Mouse (Mus musculus) hematopoietic stem cell, adult 5-6 weeks (primary cell): ENCODE results near the gene Il31. TPM values are rescaled to one million over a fixed set of nuclear protein-coding genes. Genes with fewer than 3 reads are reported as not detected.

ENCODE experiments used
- ATAC-seq, 2 experiments: fragments of 125-278 bp in 1 of 2; replicated peaks in 1 of 2; 2 replicates each; pipeline ENCODE4 v1.8.0; 2016 to 2017; ENCODE audit warnings: inconsistent platforms in 2 of 2, mild to moderate bottlenecking in 2 of 2, moderate number of reproducible peaks in 2 of 2, low read depth in 1 of 2, moderate TSS enrichment in 1 of 2; ENCODE audit not compliant: low FRiP score in 2 of 2, poor library complexity in 2 of 2, severe bottlenecking in 2 of 2, insufficient read depth in 1 of 2, low TSS enrichment in 1 of 2
- total RNA-seq: library from RNA; stranded (forward); fragments of 172-1452, 232-1000 nt; gene quantifications from 2 replicates; pipeline ENCODE4 v1.2.3, GENCODE M21; 2017

Gene Il31
- total RNA-seq, 1 experiment from 2014 or later = not detected

GRCm38 (mm10) chr5:123499717-123500116 lies 10.4 kb upstream of the Il31 start:
- no peak; a peak in 1 of 4 replicates for ATAC-seq

- ATAC-seq = no peak
These were observed 646 bp upstream of the Il31 start for GRCm38 (mm10) chr5:123489935-123490334.

GRCm38 (mm10) chr5:123487659-123488395 lies 1.5 kb downstream of the Il31 start:
- peak in 1 of 2 experiments; percentile 21; a peak in 1 of 4 replicates for ATAC-seq

- ATAC-seq = no peak
These were observed 15.5 kb downstream of the Il31 start for GRCm38 (mm10) chr5:123473817-123474216.

GRCm38 (mm10) chr5:123470784-123471400 lies 18.4 kb downstream of the Il31 start:
- ATAC-seq = peak in 1 of 2 experiments; percentile 64; a peak in 3 of 4 replicates

GRCm38 (mm10) chr5:123464638-123465037 lies 24.7 kb downstream of the Il31 start:
- ATAC-seq = no peak

- no peak for ATAC-seq
These were observed 27.9 kb downstream of the Il31 start for GRCm38 (mm10) chr5:123461420-123461819.

- no peak for ATAC-seq
These were observed 37.4 kb downstream of the Il31 start for GRCm38 (mm10) chr5:123451886-123452285.

- no peak for ATAC-seq
These were observed 44.4 kb downstream of the Il31 start for GRCm38 (mm10) chr5:123444849-123445334.

GRCm38 (mm10) chr5:123444069-123444468 lies 45.2 kb downstream of the Il31 start:
- peak in 1 of 2 experiments; percentile 56; a peak in 2 of 4 replicates for ATAC-seq

GRCm38 (mm10) chr5:123442283-123442682 lies 47.0 kb downstream of the Il31 start:
- no peak for ATAC-seq

- ATAC-seq = no peak
These were observed 48.6 kb downstream of the Il31 start for GRCm38 (mm10) chr5:123440664-123441063.

GRCm38 (mm10) chr5:123439941-123440340 lies 49.3 kb downstream of the Il31 start:
- ATAC-seq = no peak

GRCm38 (mm10) chr5:123439312-123439711 lies 50.0 kb downstream of the Il31 start:
- no peak for ATAC-seq

- no peak for ATAC-seq
These were observed 50.9 kb downstream of the Il31 start for GRCm38 (mm10) chr5:123438381-123438780.

- peak; percentile 62 to 63 for ATAC-seq
These were observed 52.5 kb downstream of the Il31 start for GRCm38 (mm10) chr5:123436780-123437175.

- peak; percentile 18 to 42; a peak in 3 of 4 replicates for ATAC-seq
These were observed 53.1 kb downstream of the Il31 start for GRCm38 (mm10) chr5:123436071-123436779.

- ATAC-seq = no peak
These were observed 56.9 kb downstream of the Il31 start for GRCm38 (mm10) chr5:123432305-123432874.
